Mouse (Mus musculus) Muller cell, postnatal 12 days (primary cell): Measurements from ENCODE around the gene Wapl.

Experiments used
- DNase-seq: peaks from one replicate; pipeline ENCODE4 v3.0.0-alpha.2; 2015; ENCODE audit errors: inconsistent ontology term

Wapl gene

DNA sequence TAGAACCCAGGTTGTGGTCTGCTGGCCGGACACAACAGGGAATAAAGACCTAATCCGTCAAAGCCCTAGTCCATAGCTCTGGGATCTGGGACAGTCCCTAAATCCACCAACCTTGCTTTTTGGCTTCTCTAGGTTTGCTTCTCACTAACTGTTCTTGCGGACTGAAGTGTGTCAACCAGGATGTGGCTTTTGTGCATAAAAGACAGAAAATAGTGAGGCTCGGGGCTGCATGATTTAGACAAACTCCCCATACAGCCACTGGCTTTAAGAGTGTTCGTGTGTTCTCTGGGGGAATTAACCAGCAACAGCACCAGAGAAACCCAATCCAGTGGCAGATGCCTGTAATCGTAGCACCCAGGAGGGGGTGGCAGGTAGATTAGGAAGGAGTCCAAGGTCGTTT, 98.4 kb downstream of the Wapl start:
- DNase-seq: no peak

DNA sequence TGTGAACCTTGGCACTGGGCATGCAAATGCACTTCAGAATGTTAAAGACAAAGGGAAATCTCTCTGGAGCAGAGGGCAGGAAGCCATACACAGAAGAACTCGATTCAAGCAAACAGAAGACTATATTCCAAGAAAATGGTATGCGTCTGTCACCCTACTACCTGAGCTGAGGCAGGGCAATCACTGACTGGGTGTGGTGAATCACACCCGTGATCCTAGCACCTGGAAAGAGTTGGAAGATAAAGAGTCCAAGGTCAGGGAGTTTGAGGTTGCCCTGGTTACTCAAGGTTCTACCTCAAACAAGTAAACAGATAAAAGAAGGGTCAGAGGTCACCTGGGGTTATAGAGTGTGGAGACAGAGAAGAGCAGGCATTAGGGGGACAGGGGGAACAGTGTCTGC, 100.0 kb downstream of the Wapl start:
- no peak for DNase-seq

DNA sequence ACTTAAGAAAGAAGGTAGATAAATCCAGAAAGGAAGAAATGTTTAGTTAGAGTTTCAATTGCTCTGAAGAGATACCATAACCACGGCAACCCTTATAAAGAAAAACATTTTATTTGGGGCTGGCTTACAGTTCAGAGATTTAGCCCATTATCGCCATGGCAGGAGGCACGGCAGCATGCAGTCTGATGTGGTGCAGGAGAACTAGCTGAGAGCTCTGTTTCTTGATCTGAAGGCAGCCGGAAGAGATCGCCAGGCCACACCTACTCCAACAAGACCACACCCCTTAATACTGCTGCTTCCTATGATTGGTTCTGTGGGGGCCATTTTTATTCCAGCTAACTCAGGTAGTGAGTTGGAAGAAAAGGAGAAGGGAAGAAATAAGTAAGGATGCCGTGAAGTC, 100.5 kb downstream of the Wapl start:
- DNase-seq: no peak

DNA sequence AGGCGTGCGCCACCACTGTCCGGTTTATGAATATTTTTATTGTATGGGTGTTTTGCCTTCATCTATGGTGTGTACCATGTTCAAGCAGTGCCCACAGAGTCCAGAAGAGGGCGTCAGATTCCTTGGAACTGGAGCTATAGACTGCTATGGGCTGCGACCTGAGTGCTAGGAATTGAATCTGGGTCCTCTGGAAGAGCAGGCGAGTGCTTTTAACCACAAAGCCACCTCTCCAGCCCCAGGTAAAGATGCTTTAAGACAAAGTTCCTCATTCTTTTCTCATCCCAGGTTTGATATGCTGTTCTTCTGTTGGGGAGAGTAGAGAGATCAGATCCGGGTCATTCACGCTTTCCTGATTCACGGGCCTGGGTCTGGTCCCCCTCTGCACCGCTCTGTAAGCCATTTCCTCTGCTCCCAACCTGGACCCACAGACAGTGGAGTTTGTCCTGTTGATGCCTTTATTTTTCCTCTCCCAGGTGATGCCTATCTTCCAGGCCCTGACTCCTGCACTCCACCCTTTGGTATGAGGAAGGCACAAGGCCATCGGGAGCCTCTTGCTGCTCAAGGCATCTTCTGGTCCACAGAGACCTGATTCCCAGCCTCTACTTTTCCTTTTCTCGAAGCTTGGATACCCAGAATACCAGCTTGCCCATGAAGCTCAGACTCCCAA, 103.1 kb downstream of the Wapl start:
- DNase-seq: no peak

DNA sequence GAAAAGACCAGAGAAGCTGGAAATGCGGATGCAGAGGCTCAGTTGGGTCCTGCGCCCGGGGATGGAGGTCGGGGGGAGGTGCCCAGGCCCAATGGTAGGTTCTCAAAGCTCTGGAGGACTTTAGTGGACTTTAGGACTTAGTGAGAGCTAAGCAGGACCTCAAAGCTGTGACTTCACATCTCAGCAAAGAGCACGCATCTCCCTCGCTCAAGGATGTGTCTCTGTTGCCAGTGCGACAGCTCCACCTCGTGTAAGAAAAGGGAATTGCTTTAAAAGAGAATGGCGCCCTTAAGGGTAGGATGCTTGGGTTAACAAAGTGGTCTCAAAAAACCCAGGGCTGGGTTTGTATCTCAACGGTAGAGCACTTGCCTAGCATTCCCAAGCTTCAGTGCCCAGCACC, 104.1 kb downstream of the Wapl start:
- DNase-seq: peak; percentile 46

DNA sequence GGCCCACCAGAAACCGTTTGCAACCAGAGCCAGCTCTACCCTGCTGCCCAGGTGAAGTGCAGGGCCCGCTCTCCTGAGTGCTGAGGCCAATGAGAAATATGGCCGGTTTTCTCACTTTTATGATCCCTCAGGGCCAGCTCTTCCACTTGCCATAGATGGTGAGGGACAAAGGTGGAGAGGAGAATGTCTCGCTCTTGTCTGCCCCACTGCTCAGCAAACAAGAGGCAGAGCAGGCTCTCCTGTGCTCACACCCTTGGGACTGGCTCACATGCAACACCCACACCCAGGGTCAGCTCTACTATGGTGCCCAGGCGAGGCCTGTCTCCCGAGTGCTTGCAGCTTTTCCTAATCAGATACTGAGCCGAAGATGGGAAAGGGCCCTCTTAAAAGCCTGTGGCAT, 105.0 kb downstream of the Wapl start:
- no peak for DNase-seq

DNA sequence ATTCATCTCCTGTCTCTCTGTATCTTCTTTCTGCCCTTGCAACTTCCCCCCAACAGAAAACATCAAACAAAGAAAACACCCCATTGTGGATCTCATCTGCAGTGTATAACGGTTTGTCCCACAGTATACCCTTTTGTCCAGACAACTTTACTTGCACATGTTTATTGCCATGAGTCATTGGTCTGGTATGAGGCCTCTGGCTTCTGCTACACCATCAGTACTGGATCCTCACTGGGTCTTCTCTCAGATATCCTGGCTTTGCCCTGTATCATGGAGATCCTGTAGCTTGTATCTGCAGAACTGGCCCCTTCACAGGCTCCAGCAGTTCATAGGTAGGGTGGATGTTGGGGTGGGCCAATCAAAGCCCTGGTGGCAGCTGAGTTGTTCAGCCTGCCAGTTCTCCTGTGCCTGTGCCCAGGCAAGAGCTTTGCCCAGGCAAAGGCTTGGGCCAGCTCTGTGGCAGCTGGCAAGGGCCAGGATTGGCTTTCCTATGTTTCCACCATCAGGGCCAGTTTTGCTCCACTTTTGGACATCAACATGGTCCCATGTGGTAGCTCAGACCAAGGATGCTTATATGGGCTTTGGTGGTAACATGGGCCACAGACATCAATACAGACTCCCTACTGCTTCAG, 119.8 kb downstream of the Wapl start:
- DNase-seq: peak; percentile 82
